Mouse (Mus musculus) lung, postnatal 36 days (tissue): ENCODE measurements at regions not wholly inside any gene's neighbourhood (a gene's known extent, or its start where the extent isn't known, plus 50 kb on each side); places are given as distances from the start of the nearest gene placed in this dataset.
"Not testable (repeated sequence)": the region's sequence is repeated elsewhere in the genome, so short reads cannot be mapped to it uniquely, and the experiment has no call there.

Experiments used
- DNase-seq: peaks from one replicate; pipeline ENCODE4 v3.0.0; 2022; ENCODE audit warnings: mixed read lengths

- DNase-seq = peak; percentile 2
Measured at GRCm38 (mm10) chr1:124517543-124518171, 472.3 kb upstream of the Dpp10 start.

DNA sequence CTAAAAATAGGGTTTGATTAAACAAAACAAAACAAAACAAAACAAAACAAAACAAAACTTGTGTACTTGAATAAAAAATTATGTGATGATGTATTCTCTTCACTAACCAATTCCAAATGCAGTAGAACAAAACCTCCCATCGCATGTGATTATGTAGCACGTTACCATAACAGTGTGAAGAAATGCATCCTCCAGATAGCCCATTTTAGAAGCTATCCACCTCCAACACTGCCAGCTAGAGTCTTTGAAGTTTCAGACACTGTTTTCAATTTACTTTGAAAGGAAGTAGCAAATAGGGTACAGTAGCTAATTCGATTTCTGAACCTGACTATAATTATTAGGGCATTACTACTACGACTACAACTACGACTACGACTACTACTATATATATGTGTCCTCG, 465.1 kb upstream of the Dpp10 start:
- no peak for DNase-seq

GRCm38 (mm10) chr1:124488456-124488855, 443.1 kb upstream of the Dpp10 start:
- DNase-seq = no peak

DNA sequence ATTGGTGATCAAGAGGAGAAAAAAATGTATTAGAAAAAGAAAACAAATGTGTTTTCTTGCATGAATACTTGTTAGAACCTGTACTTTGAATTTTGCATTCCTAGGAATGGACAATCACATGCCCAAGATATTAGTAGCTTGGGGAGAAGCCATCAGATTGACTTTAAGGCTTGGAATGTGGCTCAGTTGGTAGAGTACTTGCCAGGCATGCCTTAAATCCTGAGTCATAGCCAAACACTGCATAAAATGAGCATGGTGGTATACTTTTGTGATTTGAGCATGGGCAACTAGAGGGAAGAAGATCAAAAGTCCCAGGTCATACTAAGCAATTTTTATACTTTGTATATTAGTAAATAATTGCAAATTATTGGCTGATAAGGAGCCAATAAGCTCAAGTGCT, 442.6 kb upstream of the Dpp10 start:
- DNase-seq = no peak

DNA sequence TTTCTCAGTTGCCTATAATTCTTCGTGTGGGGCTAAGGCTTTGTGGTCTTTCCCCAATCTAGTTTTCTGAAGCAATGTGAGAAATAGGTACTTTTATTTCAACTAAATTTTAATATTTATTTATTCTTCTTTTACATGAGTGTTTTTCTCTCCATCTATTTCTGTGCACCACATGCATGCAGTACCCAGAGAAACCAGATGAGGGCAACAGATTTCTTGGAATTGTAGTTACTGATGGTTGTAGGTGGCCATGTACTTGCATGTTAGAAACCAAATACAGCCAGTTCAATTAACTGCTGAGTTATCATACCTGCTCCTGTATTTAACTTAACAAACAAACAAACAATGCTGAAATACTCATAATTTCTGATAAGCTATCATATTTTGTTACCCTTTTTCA, 404.8 kb upstream of the Dpp10 start:
- peak; percentile 6 for DNase-seq

DNA sequence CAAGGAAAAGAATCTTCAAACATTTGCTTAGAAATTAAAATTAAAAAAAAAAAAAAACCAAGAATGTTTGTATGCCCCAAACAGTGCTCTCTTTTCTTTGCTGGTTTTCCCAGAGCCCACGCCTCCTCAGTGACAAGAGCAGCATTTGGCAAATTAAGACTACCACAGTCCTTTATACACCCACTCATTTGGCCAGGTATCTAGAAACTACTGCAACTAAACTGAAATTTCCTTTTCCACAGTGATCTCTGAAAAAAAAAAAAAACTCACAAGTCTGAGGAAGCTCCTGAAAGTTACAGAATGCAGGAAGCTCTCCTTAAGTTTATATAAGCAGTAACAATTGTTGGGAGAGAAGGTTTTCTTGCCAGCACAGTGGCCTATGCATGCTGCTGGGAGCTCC, 394.2 kb upstream of the Dpp10 start:
- no peak for DNase-seq

- DNase-seq = no peak
Measured at GRCm38 (mm10) chr1:124435850-124436249, 390.5 kb upstream of the Dpp10 start.

DNA sequence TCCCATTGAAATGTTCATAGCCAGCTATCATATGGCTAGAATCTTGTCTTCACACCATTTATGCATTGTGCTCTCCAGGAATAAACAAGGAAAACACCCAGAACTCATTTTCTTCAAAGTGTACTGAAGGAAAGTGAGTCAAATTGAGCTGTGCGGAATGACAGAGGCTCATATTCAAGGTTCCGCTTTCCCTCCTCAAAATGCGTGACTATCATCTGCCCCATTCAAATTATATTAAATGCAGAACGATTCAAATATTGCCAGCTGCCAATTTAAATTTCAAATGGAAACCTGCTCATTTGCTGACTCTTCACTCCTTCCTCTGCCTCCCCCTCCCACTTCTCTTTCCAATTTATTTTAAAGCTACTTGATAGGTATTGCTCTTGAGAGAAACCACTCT, 384.2 kb upstream of the Dpp10 start:
- DNase-seq = no peak

DNA sequence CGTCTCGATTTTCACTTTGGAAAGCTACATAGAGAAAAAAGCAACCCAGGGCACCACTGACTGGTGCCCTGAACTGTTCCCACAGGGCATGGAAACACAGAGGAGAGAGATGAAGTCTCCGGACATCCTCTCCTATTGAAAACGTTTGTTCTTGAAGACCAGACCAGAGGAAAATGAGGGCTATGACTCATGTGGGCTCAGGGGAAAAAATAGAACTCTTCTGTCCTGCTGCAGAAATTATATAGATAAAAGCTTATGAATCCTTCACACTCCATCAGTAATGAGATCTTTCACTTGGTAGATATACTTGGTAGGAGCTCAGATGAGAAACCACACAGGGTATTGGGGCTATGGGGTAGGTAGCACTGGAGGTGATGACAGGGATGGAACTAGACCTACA, 371.4 kb upstream of the Dpp10 start:
- DNase-seq = no peak

- DNase-seq = no peak
Measured at GRCm38 (mm10) chr1:124410236-124410635, 364.9 kb upstream of the Dpp10 start.

GRCm38 (mm10) chr1:124409781-124410180, 364.4 kb upstream of the Dpp10 start:
- DNase-seq = no peak

DNA sequence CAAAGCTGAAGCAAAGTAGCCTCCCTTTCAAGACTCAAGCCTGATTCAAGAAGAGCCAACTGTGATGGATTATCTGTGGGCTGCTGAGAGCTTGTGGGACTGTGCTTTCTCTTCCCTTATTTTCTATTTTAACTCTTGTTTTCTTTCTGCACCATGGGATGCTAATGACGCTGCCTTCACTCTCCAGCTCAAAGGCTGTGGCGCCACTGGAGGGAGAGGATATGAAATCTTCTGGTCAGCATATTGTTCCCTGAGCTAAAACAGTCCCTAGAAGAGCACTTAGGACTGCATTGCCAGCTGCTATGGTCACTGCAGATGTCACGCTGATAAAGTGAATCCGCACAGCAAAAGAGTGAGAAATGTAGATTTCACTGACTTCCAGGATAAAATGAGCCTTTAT, 324.2 kb upstream of the Dpp10 start:
- DNase-seq = no peak

GRCm38 (mm10) chr1:124348491-124348890, 303.1 kb upstream of the Dpp10 start:
- not testable (repeated sequence) for DNase-seq

DNA sequence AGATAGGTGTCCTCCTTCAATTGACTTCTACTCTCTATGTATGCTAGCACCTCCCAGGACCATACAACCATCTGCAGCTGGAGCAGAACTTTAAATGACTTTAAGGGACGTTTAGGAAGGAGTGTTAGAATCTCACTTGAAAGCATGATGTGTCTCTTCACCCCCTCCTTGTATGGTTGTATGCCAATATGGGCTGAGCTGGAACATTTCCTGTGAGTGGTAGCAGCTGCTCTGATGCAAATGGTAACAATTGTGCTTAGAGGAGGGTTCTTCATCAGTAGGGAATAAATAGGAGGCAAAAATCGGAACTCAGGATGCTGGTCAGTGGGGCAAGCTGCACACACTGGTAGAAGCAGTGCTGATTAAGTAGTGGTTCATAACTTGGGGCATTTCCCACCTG, 294.1 kb upstream of the Dpp10 start:
- DNase-seq = no peak

- DNase-seq = no peak
Measured at GRCm38 (mm10) chr1:124338648-124339047, 293.3 kb upstream of the Dpp10 start.

DNA sequence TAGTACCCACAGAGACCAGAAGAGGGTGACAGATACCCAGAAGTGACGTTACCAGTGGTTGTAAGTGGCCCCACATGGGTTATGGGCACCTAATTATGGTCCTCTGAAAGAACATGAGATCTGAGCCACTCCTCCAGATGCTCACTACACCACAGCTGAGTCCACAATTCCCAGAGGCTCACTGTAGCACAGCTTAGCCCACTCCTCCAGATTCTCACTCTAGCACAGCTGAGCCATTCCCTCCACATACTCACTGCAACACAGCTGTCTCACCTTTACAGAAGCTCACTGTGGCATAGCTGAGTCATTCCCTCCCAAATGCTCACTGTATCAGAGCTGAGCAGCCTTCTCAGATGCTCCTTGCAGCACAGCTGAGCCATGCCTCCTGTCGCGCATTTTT, 286.9 kb upstream of the Dpp10 start:
- DNase-seq = no peak
